Mouse (Mus musculus) NIH3T3 (cell line): ENCODE results near the gene Sept9.

Experiments used
- DNase-seq: peaks from one replicate; pipeline ENCODE4 v3.0.0-alpha.2; 2012; ENCODE audit warnings: low read depth

Gene Sept9

GRCm38 (mm10) chr11:117292446-117292845 lies 93.0 kb downstream of the Sept9 start:
- DNase-seq: no peak

GRCm38 (mm10) chr11:117295266-117295665 lies 95.8 kb downstream of the Sept9 start:
- no peak for DNase-seq

- no peak for DNase-seq
Observed at GRCm38 (mm10) chr11:117296116-117296499, 96.6 kb downstream of the Sept9 start.

DNA sequence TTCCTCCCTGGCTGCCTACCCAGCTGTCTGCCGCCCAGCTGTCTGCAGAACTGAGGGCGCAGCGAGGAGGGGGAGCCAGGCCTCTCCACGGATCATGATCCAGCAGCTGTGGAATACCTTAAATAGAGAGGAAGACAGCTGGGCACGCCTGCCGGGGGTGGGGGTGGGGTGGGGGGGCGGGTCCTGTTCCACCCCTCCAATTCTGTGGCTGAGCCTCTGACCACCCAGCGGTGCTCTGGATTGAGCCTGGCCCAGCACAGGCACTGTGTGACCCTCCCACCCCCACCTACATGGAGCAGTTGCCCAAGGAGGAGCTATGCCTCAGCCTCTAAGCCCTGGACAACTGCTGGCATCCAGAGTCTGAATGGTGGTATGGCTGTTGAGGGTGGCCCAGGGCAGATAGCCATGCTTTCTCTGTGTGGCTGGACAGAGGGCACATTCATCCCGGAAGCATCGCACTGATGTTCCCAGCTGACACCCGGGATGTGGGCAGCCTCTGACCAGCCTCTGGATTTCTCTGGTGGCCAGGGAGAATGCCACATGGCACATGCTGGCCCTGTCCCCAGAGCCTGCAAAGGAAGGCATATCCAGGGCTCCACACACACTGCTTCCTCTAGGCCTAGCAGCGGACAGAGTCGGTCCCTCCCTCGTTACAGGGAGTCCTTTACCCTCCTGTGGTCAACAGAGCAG lies 97.2 kb downstream of the Sept9 start:
- DNase-seq: no peak

DNA sequence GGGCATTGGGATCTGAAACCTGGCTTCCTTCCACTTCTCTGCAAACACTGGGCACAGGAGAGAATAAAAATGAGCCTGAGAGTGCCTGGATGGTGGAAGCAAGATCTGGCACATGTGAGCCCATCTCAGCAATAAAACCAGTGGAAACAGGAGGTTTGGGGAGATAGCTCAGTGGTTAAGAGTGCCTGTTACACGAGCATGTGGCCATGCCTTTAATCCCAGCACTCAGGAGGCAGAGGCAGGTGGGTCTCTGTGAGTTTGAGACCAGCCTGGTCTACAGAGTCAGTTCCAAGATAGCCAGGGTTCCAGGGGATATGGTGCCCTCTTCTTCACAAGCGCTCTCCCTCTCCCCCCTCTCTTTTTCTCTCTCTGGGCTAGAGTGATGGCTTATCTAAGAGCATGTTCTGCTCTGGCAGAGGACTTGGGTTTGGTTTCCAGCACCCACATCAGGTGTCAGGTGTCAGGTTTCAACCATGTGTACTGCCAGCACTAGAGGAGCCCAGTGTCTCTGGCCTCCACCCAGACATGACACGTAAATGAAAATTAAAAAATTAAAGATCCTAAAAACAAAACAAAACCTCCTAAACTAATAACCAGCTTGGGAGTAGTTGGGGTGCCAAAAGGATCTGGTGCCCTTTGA lies 97.8 kb downstream of the Sept9 start:
- DNase-seq: no peak

- no peak for DNase-seq
Observed at GRCm38 (mm10) chr11:117299741-117300140, 100.3 kb downstream of the Sept9 start.

DNA sequence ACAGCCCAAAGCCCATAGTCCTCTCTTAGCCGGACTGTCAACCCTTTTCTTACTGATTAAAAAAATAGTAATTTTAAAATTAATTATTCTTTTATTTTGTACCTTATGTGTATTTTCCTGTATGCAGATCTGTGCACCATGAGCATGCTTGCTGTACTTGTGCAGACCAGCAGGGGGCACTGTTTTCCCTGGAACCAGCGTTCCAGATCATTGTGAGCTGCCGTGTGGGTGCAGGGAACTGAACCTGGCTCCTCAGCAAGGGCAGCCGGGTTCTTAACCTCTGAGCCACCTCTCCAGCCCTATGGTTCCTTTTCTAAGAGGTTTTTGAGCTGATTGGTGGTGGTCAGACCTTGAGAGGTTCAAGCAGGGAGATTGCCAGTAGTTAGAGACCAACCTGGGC lies 101.3 kb downstream of the Sept9 start:
- no peak for DNase-seq

- no peak for DNase-seq
Observed at GRCm38 (mm10) chr11:117301716-117302115, 102.3 kb downstream of the Sept9 start.

DNA sequence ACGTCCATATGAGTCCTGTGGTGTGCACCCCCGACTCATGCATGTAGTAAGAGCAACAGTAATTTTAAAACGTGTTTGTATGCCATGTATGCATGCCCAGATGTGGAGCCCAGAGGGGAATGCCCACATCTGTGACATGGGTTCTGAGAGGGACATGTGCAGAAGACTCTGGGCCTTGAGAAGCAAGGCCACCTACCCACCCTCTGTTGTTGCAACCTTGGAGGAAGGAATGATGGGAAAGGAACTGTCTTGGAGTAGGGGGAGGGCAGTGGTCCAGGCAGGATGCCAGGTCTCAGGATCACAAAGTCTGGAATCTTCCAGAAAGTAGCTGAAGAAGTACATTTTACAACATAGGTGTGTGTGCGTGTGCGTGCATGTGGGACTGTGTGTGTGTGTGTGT lies 102.9 kb downstream of the Sept9 start:
- no peak for DNase-seq

GRCm38 (mm10) chr11:117305509-117306188 lies 106.2 kb downstream of the Sept9 start:
- no peak for DNase-seq

GRCm38 (mm10) chr11:117306311-117307088 lies 107.0 kb downstream of the Sept9 start:
- DNase-seq: no peak

- peak; percentile 56 for DNase-seq
Observed at GRCm38 (mm10) chr11:117307895-117308786, 108.7 kb downstream of the Sept9 start.

DNA sequence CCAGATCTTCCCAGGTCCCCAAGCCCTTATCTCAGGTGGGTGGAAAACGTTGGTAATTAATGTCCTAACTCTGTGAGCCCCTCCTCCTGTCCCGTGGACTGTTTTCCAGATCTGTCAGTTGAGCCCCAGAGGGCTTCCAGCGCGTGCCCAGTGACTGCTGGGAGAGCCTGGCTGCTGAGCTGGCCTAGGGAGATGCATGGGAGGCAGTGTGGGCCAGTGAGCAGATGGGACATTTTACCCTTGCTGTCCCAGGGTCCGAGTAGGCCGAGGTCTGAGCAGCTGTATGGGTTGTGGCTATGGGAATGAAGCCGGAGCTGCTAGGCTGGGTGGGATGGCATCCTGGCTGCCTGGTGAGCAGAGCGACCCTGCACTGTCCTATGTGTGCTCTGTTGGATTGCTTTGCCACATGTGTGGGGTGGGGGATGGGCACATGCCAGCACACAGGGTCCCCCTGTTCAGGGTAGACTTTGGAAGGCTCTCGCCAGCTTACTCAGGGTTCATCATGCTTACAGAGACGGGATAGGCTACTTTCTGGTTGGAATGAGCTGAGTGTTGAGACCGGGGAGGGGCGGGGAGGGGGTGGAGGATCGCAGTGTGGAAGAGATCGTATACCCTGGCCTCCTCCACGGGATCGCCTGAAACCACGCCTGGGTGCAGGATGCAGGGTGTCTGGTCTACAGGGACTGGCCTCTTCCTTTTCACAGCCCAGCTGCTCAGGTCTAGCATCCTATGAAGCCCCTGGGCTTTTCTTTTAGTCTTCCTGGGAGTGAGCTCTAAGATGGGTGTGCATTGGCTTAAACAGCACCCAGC lies 109.9 kb downstream of the Sept9 start:
- no peak for DNase-seq

- no peak for DNase-seq
Observed at GRCm38 (mm10) chr11:117309918-117310287, 110.4 kb downstream of the Sept9 start.

- DNase-seq: no peak
Observed at GRCm38 (mm10) chr11:117310341-117311107, 111.1 kb downstream of the Sept9 start.

DNA sequence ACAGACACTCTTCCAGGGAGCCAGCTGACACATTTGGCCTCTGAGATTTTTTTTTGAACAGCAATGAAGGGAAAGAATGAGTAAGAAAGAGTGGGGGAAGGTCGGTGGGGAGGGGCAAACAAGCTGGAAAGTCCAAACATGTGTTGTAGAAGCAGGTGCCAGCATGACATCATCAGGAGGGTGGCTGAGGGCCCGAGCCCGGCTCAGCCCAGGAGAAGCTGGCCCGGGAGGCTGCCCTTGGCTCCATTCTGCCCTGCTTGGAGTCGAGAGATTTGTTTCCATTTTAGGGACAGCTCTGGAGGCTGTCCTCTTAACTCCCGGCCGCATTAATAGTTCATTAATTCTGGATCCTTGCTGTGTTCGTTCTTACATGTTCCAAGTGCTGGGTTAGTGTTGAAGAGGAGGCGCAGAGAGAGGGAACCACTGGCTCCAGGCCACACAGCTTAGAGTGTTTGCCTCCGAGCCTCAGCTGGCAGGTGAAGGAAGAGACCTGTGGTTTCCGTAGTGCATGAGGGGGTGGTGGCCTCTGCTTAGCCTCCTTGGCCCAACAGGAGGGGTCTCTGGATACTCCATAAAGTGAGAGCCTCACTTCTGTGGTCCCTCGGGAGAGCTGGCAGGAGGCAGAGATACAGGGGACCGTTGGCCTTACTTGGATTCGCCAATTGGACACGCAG lies 111.8 kb downstream of the Sept9 start:
- DNase-seq: peak; percentile 96

GRCm38 (mm10) chr11:117312028-117312901 lies 112.8 kb downstream of the Sept9 start:
- peak; percentile 59 for DNase-seq

DNA sequence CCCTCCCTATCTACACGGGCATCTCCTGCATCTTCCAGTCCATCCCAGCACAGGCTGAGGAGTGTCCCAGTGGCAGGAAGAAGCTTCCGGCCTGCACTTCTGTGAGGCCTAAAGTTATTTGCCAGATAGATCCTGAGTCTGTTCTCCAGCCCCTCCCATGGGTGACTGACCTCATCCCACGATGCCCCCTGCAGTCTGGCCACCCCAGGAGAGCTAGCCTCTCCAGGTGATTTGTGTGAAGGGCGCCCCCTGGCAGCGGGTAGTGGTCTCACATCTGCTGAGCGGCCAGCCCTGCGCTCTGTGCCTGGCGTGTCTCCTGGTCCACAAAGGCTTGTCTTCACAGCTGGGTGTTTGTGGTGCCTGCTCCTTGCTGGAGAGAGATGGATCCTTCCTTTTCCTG lies 113.5 kb downstream of the Sept9 start:
- DNase-seq: peak; percentile 78
